Mouse (Mus musculus) lung, embryonic 14.5 days (tissue): ENCODE data around the gene Zfp385c. TPM values are rescaled to one million over a fixed set of nuclear protein-coding genes. Genes with fewer than 3 reads are reported as not detected.

Experiments
- ATAC-seq: fragments of 200-750 bp; cut with Nextera tagmentation; 2 replicates; pipeline ENCODE4 v1.8.0; 2017; ENCODE audit warnings: mild to moderate bottlenecking, moderate TSS enrichment, moderate library complexity; ENCODE audit not compliant: insufficient read depth
- DNase-seq: peaks from one replicate; pipeline ENCODE4 v3.0.0-alpha.2; 2015
- H3K27ac ChIP-seq: fragments of 300-500 bp; sonication (generic); 2 replicates; pipeline ENCODE4 v1.5.1; 2014; ENCODE audit warnings: low read depth, mild to moderate bottlenecking, moderate library complexity
- H3K27me3 ChIP-seq: fragments of 300-500 bp; sonication (generic); 2 replicates; pipeline ENCODE4 v1.6.1; 2014; ENCODE audit warnings: low read length, control low read depth; ENCODE audit not compliant: insufficient read depth
- H3K36me3 ChIP-seq: fragments of 300-500 bp; sonication (generic); 2 replicates; pipeline ENCODE4 v1.6.1; 2014; ENCODE audit warnings: control low read depth; ENCODE audit not compliant: insufficient read depth
- H3K4me1 ChIP-seq: fragments of 300-500 bp; sonication (generic); 2 replicates; pipeline ENCODE4 v1.6.1; 2014; ENCODE audit warnings: antibody characterized with exemption, control low read depth; ENCODE audit not compliant: insufficient read depth
- H3K4me2 ChIP-seq: fragments of 300-500 bp; sonication (generic); 2 replicates; pipeline ENCODE4 v1.6.1; 2014; ENCODE audit warnings: mild to moderate bottlenecking
- H3K4me3 ChIP-seq: fragments of 300-500 bp; sonication (generic); 2 replicates; pipeline ENCODE4 v1.5.1; 2014; ENCODE audit warnings: low read depth, low read length
- H3K9ac ChIP-seq: fragments of 300-500 bp; sonication (generic); 2 replicates; pipeline ENCODE4 v1.6.1; 2014
- H3K9me3 ChIP-seq: fragments of 300-500 bp; sonication (generic); 2 replicates; pipeline ENCODE4 v1.6.1; 2016; ENCODE audit warnings: low read depth, low read length, control low read depth
- CTCF ChIP-seq: IDR thresholded peaks from 2 replicates; pipeline ENCODE4 v1.5.1; 2016; ENCODE audit warnings: antibody characterized with exemption, low read depth
- WGBS: fragments of 180-500 bp; shearing (Covaris S2); extraction: QIAGEN DNeasy Blood & Tissue Kit; methylation state at CpG from one replicate; pipeline ENCODE4 v1.1.7; 2014; 5-methylcytosine and 5-hydroxymethylcytosine counted together
- polyA plus RNA-seq: library from polyadenylated mRNA; unstranded; fragments of >200 nt; fragmentation: Nextera tagmentation; extraction: Ambion mirVana; gene quantifications from 2 replicates; pipeline ENCODE4 v1.2.1, GENCODE M21; 2014

Gene Zfp385c
- polyA plus RNA-seq, 1 experiment from 2014 or later = not detected

- no peaks in the 10 kb centered on the region for H3K9me3 ChIP-seq
- WGBS = 82% methylated on average over 9 of the region's 9 CpGs
- H3K4me1 ChIP-seq = no peaks in the 10 kb centered on the region
- no peak overlapping the region for H3K9ac ChIP-seq
- H3K27ac ChIP-seq = no peak overlapping the region
- no peak overlapping the region for H3K4me2 ChIP-seq
- TF ChIP-seq CTCF = no peak
- no peak overlapping the region for H3K4me3 ChIP-seq
- peaks cover 56% of the 10 kb centered on the region for H3K36me3 ChIP-seq
- DNase-seq = no peak
- ATAC-seq = no peak
- H3K27me3 ChIP-seq = no peaks in the 10 kb centered on the region
These were observed 89.1 kb downstream of the Zfp385c start for GRCm38 (mm10) chr11:100603155-100603554.

- Histone ChIP-seq H3K27me3 (no peaks in the 10 kb centered on the region), H3K9ac (no peak overlapping the region), H3K27ac (no peak overlapping the region), H3K4me3 (no peak overlapping the region), H3K36me3 (peaks cover 61% of the 10 kb centered on the region), H3K4me1 (no peaks in the 10 kb centered on the region), H3K9me3 (no peaks in the 10 kb centered on the region), H3K4me2 (no peak overlapping the region)
- 95% methylated on average over 3 of the region's 3 CpGs for WGBS
- DNase-seq (no peak), ATAC-seq (no peak)
- TF ChIP-seq CTCF = no peak
These were observed 90.9 kb downstream of the Zfp385c start for GRCm38 (mm10) chr11:100601372-100601771.

GRCm38 (mm10) chr11:100598074-100598473, 94.2 kb downstream of the Zfp385c start:
- Histone ChIP-seq H3K4me2 (no peak overlapping the region), H3K4me1 (no peaks in the 10 kb centered on the region), H3K27ac (no peak overlapping the region), H3K9me3 (no peaks in the 10 kb centered on the region), H3K36me3 (peaks cover 85% of the 10 kb centered on the region), H3K9ac (no peak overlapping the region), H3K27me3 (no peaks in the 10 kb centered on the region), H3K4me3 (no peak overlapping the region)
- 81% methylated on average over 4 of the region's 4 CpGs for WGBS
- ATAC-seq = no peak
- DNase-seq = no peak
- TF ChIP-seq CTCF = no peak

- H3K27me3 ChIP-seq = no peaks in the 10 kb centered on the region
- no peaks in the 10 kb centered on the region for H3K4me1 ChIP-seq
- H3K9me3 ChIP-seq = no peaks in the 10 kb centered on the region
- DNase-seq = no peak
- no peak for TF ChIP-seq CTCF
- 79% methylated on average over 4 of the region's 4 CpGs for WGBS
- no peak overlapping the region for H3K9ac ChIP-seq
- no peak overlapping the region for H3K4me3 ChIP-seq
- H3K27ac ChIP-seq = no peak overlapping the region
- no peak for ATAC-seq
- peaks cover 96% of the 10 kb centered on the region for H3K36me3 ChIP-seq
- no peak overlapping the region for H3K4me2 ChIP-seq
These were observed 96.7 kb downstream of the Zfp385c start for GRCm38 (mm10) chr11:100595533-100595932.

GRCm38 (mm10) chr11:100594608-100595007, 97.6 kb downstream of the Zfp385c start:
- Histone ChIP-seq H3K9me3 (no peaks in the 10 kb centered on the region), H3K27me3 (no peaks in the 10 kb centered on the region), H3K4me2 (no peak overlapping the region), H3K36me3 (peaks cover 96% of the 10 kb centered on the region), H3K4me3 (no peak overlapping the region), H3K27ac (no peak overlapping the region), H3K9ac (no peak overlapping the region), H3K4me1 (no peaks in the 10 kb centered on the region)
- WGBS = 77% methylated on average over 7 of the region's 7 CpGs
- ATAC-seq (no peak), DNase-seq (no peak)
- TF ChIP-seq CTCF = no peak

- Histone ChIP-seq H3K9ac (no peak overlapping the region), H3K4me3 (no peak overlapping the region), H3K27me3 (no peaks in the 10 kb centered on the region), H3K9me3 (no peaks in the 10 kb centered on the region), H3K36me3 (peaks cover 96% of the 10 kb centered on the region), H3K27ac (no peak overlapping the region), H3K4me2 (no peak overlapping the region), H3K4me1 (no peaks in the 10 kb centered on the region)
- 90% methylated on average over 11 of the region's 11 CpGs for WGBS
- no peak for TF ChIP-seq CTCF
- DNase-seq = no peak
- no peak for ATAC-seq
These were observed 99.8 kb downstream of the Zfp385c start for GRCm38 (mm10) chr11:100592346-100593046.

- ATAC-seq (no peak), DNase-seq (no peak)
- TF ChIP-seq CTCF = no peak
- H3K9ac ChIP-seq = no peak overlapping the region
- no peaks in the 10 kb centered on the region for H3K4me1 ChIP-seq
- no peaks in the 10 kb centered on the region for H3K9me3 ChIP-seq
- no peak overlapping the region for H3K27ac ChIP-seq
- WGBS = 94% methylated on average over 2 of the region's 2 CpGs
- peaks cover 100% of the 10 kb centered on the region for H3K36me3 ChIP-seq
- H3K4me3 ChIP-seq = no peak overlapping the region
- no peaks in the 10 kb centered on the region for H3K27me3 ChIP-seq
- H3K4me2 ChIP-seq = no peak overlapping the region
These were observed 103.8 kb downstream of the Zfp385c start for GRCm38 (mm10) chr11:100588462-100588861.
